ENCODE assay signal across 11 mouse cellular contexts in the genomic region with DNA sequence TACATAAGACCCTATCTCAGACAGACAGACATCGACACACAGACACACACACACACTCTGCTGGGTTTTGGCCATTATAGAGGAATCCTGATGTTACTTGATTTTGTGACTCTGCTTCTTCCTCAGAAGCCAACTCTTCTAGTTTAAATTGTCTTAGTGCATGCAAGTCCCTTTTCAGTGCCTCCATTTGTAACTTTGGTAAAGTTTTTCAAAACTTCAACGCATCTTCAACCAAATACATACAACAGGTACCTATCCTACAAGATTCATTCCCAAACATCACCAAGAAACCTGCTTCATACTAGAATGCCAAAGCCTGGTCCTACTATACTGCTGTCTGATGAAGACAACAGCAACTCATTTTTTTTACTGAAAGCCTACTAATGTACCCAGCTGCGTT. TPM values are rescaled to one million over a fixed set of nuclear protein-coding genes. Genes with fewer than 3 reads are reported as not detected.
DNase-seq lines count a peak whose midpoint lies in the region; ATAC-seq and TF ChIP-seq lines count a peak whose summit lies in the region.
"Had no signal": no experiment of that assay in that cellular context is flagged by ENCODE, and none has a peak within 500 bp of the region (broad histone marks: within the 10 kb centered on the region; RNA-seq: fewer than 3 reads in every experiment).

No protein-coding gene starts in this region.

- no peaks in the 10 kb centered on the region for H3K9me3 ChIP-seq in heart, embryonic 10.5 days
- no peaks in the 10 kb centered on the region for H3K9me3 ChIP-seq in forebrain, embryonic 16.5 days (ENCODE audit: control insufficient read depth, low read length)
- no peaks in the 10 kb centered on the region for H3K9me3 ChIP-seq in liver, postnatal 0 days (ENCODE audit: low read length)

- no peak overlapping the region for H3ac ChIP-seq in C2C12 (ENCODE audit: control insufficient read depth, insufficient read length, low read depth)

- peak overlapping the region; percentile 89 for H3K4me3 ChIP-seq in heart, embryonic 10.5 days
- peak overlapping the region; percentile 92 for H3K4me3 ChIP-seq in C2C12 (ENCODE audit: insufficient read depth, poor library complexity, severe bottlenecking)
- peak overlapping the region; percentile 91 for H3K4me3 ChIP-seq in forebrain, embryonic 16.5 days (replicated peaks; ENCODE audit: low read length)
- peak overlapping the region; percentile 99 for H3K4me3 ChIP-seq in liver, postnatal 0 days (ENCODE audit: low read depth, low read length)

- no peak for TF ChIP-seq CTCF in C2C12 (IDR thresholded peaks at IDR 0.05; ENCODE audit: control insufficient read depth, insufficient read depth, insufficient read length)
- no peak for TF ChIP-seq CTCF in liver, postnatal 0 days (IDR thresholded peaks at IDR 0.05; ENCODE audit: low read depth)

- DNase-seq in heart, embryonic 10.5 days (ENCODE audit: low spot score) = no peak
- no peak for DNase-seq in heart, postnatal 36 days
- no peak for DNase-seq in liver, postnatal 0 days
- no peak for DNase-seq in right cerebral cortex, postnatal 36 days (ENCODE audit: low spot score in 2 of 2)
- DNase-seq in urinary bladder, postnatal 25 days (ENCODE audit: low spot score) = no peak
- DNase-seq in thymus, postnatal 10 days (ENCODE audit: low spot score in 2 of 2) = no peak
- DNase-seq: cerebellum, postnatal 10 days; kidney, postnatal 25 days had no signal

- H3K79me2 ChIP-seq in C2C12 (ENCODE audit: control insufficient read depth, insufficient read depth) = peaks cover 79% of the 10 kb centered on the region

- H3K79me3 ChIP-seq in C2C12 (ENCODE audit: low read depth) = peaks cover 51% of the 10 kb centered on the region

- no peak for TF ChIP-seq EP300 in liver, postnatal 0 days (IDR thresholded peaks at IDR 0.05; ENCODE audit: low read depth)

- 74% methylated on average over 3 of the region's 3 CpGs for WGBS in heart, embryonic 10.5 days
- 72% methylated on average over 3 of the region's 3 CpGs for WGBS in forebrain, embryonic 16.5 days
- 57% methylated on average over 3 of the region's 3 CpGs for WGBS in liver, postnatal 0 days (ENCODE audit: insufficient replicate concordance)

- peaks cover 18% of the 10 kb centered on the region for H3K36me3 ChIP-seq in heart, embryonic 10.5 days
- peaks cover 20% of the 10 kb centered on the region for H3K36me3 ChIP-seq in C2C12 (ENCODE audit: control insufficient read depth, insufficient read depth)
- H3K36me3 ChIP-seq in forebrain, embryonic 16.5 days (ENCODE audit: control insufficient read depth, insufficient read depth) = no peaks in the 10 kb centered on the region
- peaks cover 5% of the 10 kb centered on the region; the same call in 1 of the 2 replicates for H3K36me3 ChIP-seq in liver, postnatal 0 days (replicated peaks; ENCODE audit: insufficient read depth, low read length)

- H3K4me1 ChIP-seq in heart, embryonic 10.5 days = peaks cover 20% of the 10 kb centered on the region
- peaks cover 21% of the 10 kb centered on the region for H3K4me1 ChIP-seq in forebrain, embryonic 16.5 days (replicated peaks; ENCODE audit: control insufficient read depth, insufficient read depth, low read length)
- H3K4me1 ChIP-seq in liver, postnatal 0 days (ENCODE audit: insufficient read depth) = peaks cover 20% of the 10 kb centered on the region

- peak overlapping the region; percentile 75 for H3K4me2 ChIP-seq in forebrain, embryonic 16.5 days (ENCODE audit: low read length)
- H3K4me2 ChIP-seq in liver, postnatal 0 days (ENCODE audit: low read depth, low read length) = peak overlapping the region; percentile 95

- no peak for ATAC-seq in forebrain, embryonic 16.5 days
- ATAC-seq in liver, postnatal 0 days = no peak

- H3K27ac ChIP-seq in heart, embryonic 10.5 days = no peak overlapping the region
- no peak overlapping the region for H3K27ac ChIP-seq in forebrain, embryonic 16.5 days (ENCODE audit: low read length)
- H3K27ac ChIP-seq in liver, postnatal 0 days (ENCODE audit: low read depth) = no peak overlapping the region

- no peaks in the 10 kb centered on the region for H3K27me3 ChIP-seq in heart, embryonic 10.5 days (ENCODE audit: insufficient read depth, poor library complexity, severe bottlenecking)
- no peaks in the 10 kb centered on the region for H3K27me3 ChIP-seq in C2C12 (ENCODE audit: control insufficient read depth, insufficient read depth, insufficient read length)
- H3K27me3 ChIP-seq in forebrain, embryonic 16.5 days (replicated peaks; ENCODE audit: control insufficient read depth, insufficient read depth, low read length) = no peaks in the 10 kb centered on the region
- H3K27me3 ChIP-seq in liver, postnatal 0 days (ENCODE audit: insufficient read depth, low read length) = no peaks in the 10 kb centered on the region

- H3K9ac ChIP-seq in forebrain, embryonic 16.5 days (replicated peaks; ENCODE audit: low read depth, low read length) = no peak overlapping the region
- H3K9ac ChIP-seq in liver, postnatal 0 days (replicated peaks) = peak overlapping the region; percentile 98

- intact Hi-C loops in heart, postnatal 36 days (cut with DNase I) = no loop called here

TF ChIP-seq in C2C12, 6 proteins besides CTCF, POLR2A, EP300 and RAD21:
- TF ChIP-seq MYOG (IDR thresholded peaks at IDR 0.05; ENCODE audit: control insufficient read depth, extremely low read depth, insufficient read length) = no peak
- TF ChIP-seq MAX (IDR thresholded peaks at IDR 0.05) = no peak
- no peak for TF ChIP-seq FOSL1 (IDR thresholded peaks at IDR 0.05; ENCODE audit: insufficient read depth, low read length, poor library complexity, severe bottlenecking)
- no peak for TF ChIP-seq MYOD1 (IDR thresholded peaks at IDR 0.05; ENCODE audit: control insufficient read depth, insufficient read length, low read depth)
- no peak for TF ChIP-seq CEBPB (IDR thresholded peaks at IDR 0.05; ENCODE audit: low read depth)
TF ChIP-seq in C2C12: peak in this region for 0.

RNA-seq across cellular contexts. Expression of a gene that starts 1.5 kb away (rescaled TPM):
- polyA plus RNA-seq in heart, embryonic 10.5 days (2016; fragmentation: Nextera tagmentation; extraction: Ambion mirVana) = 48.2 and 62.8 TPM in 2 replicates
- 10 to 100 TPM; 36.2 to 38.2 TPM for total RNA-seq in heart, postnatal 36 days (2021)
- polyA plus RNA-seq in C2C12 (2012; fragmentation: generic; extraction: Trizol) = 28.3 TPM
- 68.3 and 72.6 TPM in 2 replicates for polyA plus RNA-seq in forebrain, embryonic 16.5 days (2015; fragmentation: Nextera tagmentation; extraction: Ambion mirVana)
- polyA plus RNA-seq in liver, postnatal 0 days (2015; fragmentation: Nextera tagmentation; extraction: Ambion mirVana) = 20.9 and 21.7 TPM in 2 replicates

RNA-seq across cellular contexts. Expression of a gene that starts 43.2 kb away (rescaled TPM):
- polyA plus RNA-seq in heart, embryonic 10.5 days (2016; fragmentation: Nextera tagmentation; extraction: Ambion mirVana) = 0.34 and 0.57 TPM in 2 replicates
- under 1 TPM in 1 of 2 experiments, not detected in 1; 0.27 TPM for total RNA-seq in heart, postnatal 36 days (2021)
- polyA plus RNA-seq in C2C12 (2012; fragmentation: generic; extraction: Trizol) = 0.11 TPM
- 1.1 and 1.5 TPM in 2 replicates for polyA plus RNA-seq in forebrain, embryonic 16.5 days (2015; fragmentation: Nextera tagmentation; extraction: Ambion mirVana)
- polyA plus RNA-seq in liver, postnatal 0 days (2015; fragmentation: Nextera tagmentation; extraction: Ambion mirVana) = not detected in 2 replicates
- polyA plus RNA-seq: small intestine, adult 2 months had no signal
